Mouse (Mus musculus) lung, adult 2 months (tissue): ENCODE measurements at regions not wholly inside any gene's neighbourhood (a gene's known extent, or its start where the extent isn't known, plus 50 kb on each side); places are given as distances from the start of the nearest gene placed in this dataset.

ENCODE experiments used
- CTCF ChIP-seq: fragments of 200-500 bp; IDR thresholded peaks from 2 replicates; pipeline ENCODE4 v1.5.1; 2011; ENCODE audit warnings: mild to moderate bottlenecking, low read length, control low read depth; ENCODE audit not compliant: insufficient read depth
- POLR2A ChIP-seq: fragments of 200-500 bp; IDR thresholded peaks from 2 replicates; pipeline ENCODE4 v1.6.1; 2011; ENCODE audit warnings: low read depth, mild to moderate bottlenecking, control low read depth, low read length, borderline replicate concordance; ENCODE audit errors: extremely low read depth

DNA sequence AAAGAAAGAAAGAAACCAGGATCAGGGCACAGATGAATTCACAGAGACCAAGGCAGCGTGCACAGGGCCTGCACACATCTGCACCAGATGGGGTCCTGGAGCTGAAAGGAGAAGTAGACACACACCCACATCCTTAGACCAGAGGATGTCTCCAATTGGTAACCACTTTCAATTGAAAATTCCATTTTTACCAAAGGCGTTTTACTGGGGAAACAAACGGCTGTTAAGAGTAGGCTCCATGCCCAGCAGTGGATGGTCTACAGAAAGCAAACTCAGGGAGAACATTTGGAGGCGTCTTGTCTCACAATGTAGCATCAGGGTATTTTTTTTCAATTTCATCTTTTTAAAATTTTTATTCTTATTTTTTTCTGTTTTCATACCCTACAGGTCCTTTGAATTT is 157.6 kb downstream of the Npr3 start:
- TF ChIP-seq POLR2A: no peak
- TF ChIP-seq CTCF: no peak
